Mouse (Mus musculus): ENCODE results near the gene Rnh1. TPM values are rescaled to one million over a fixed set of nuclear protein-coding genes. Genes with fewer than 3 reads are reported as not detected.

The Rnh1 gene
- polyA plus RNA-seq, 1 experiment from 2014 or later: 160 TPM

DNA sequence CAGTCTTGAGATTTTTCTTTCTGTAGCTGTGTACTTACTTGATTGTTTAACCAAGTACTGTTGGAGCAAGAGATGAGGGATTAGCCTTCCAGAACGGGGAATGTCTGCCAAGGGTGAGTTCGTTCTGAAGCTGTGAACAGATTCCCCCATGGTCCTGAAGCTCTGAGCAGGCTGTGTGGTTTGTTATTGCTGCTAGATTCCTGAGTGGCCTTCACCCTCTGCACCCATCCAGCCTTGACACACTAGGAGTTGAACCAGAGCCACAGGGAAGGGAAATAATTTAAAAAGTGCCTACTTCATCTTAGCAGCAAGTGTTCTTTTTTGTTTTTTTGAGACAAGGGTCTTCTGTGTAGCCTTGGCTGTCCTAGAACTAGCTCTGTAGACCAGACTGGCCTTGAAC, 28.8 kb downstream of the Rnh1 start:
- H3K4me1 ChIP-seq (ENCODE audit: control insufficient read depth, insufficient read depth, low read length): no peaks in the 10 kb centered on the region
- H3K9me3 ChIP-seq (ENCODE audit: control insufficient read depth, low read length): no peaks in the 10 kb centered on the region
- no peak overlapping the region for H3K9ac ChIP-seq (ENCODE audit: low read depth, low read length)
- DNase-seq (ENCODE audit: low spot score) (no peak), ATAC-seq (ENCODE audit: low read depth) (no peak)
- H3K27me3 ChIP-seq (replicated peaks; ENCODE audit: control insufficient read depth, insufficient read depth, low read length): no peaks in the 10 kb centered on the region
- H3K4me3 ChIP-seq (ENCODE audit: low read depth, low read length): no peak overlapping the region
- no peak overlapping the region for H3K27ac ChIP-seq (replicated peaks; ENCODE audit: low read depth, low read length)
- H3K4me2 ChIP-seq (ENCODE audit: low read depth, low read length): no peak overlapping the region
- H3K36me3 ChIP-seq (ENCODE audit: control insufficient read depth, insufficient read depth, low read length): peaks cover 62% of the 10 kb centered on the region
- whole genome bisulfite sequencing: 83% methylated on average over 2 of the region's 2 CpGs

DNA sequence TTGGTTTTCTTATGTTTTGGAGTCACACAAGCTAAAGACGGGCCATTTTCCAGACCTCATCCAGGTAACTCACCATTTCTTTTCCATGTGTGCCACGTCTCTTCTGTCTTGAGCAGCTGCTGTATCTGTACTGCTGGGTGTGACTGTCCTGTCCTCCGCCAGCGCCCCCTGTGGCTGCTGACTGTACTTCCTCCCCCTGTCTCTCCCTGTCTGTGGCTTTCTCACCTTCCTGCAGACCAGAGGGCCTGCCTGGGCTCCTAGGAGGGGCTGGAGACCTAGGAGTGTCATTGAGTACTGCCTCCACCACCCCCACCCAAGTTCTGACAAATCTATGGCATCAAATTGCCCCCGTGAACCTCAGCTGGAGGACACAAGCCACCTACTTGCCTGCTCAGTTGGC, 29.5 kb downstream of the Rnh1 start:
- no peak overlapping the region for H3K4me2 ChIP-seq (ENCODE audit: low read depth, low read length)
- no peak for ATAC-seq (ENCODE audit: low read depth)
- peaks cover 64% of the 10 kb centered on the region for H3K36me3 ChIP-seq (ENCODE audit: control insufficient read depth, insufficient read depth, low read length)
- H3K9me3 ChIP-seq (ENCODE audit: control insufficient read depth, low read length): no peaks in the 10 kb centered on the region
- no peak overlapping the region for H3K9ac ChIP-seq (ENCODE audit: low read depth, low read length)
- H3K27me3 ChIP-seq (replicated peaks; ENCODE audit: control insufficient read depth, insufficient read depth, low read length): no peaks in the 10 kb centered on the region
- H3K4me3 ChIP-seq (ENCODE audit: low read depth, low read length): no peak overlapping the region
- H3K27ac ChIP-seq (replicated peaks; ENCODE audit: low read depth, low read length): no peak overlapping the region
- DNase-seq (ENCODE audit: low spot score): no peak
- H3K4me1 ChIP-seq (ENCODE audit: control insufficient read depth, insufficient read depth, low read length): no peaks in the 10 kb centered on the region
- WGBS: 55% methylated on average over 5 of the region's 5 CpGs

DNA sequence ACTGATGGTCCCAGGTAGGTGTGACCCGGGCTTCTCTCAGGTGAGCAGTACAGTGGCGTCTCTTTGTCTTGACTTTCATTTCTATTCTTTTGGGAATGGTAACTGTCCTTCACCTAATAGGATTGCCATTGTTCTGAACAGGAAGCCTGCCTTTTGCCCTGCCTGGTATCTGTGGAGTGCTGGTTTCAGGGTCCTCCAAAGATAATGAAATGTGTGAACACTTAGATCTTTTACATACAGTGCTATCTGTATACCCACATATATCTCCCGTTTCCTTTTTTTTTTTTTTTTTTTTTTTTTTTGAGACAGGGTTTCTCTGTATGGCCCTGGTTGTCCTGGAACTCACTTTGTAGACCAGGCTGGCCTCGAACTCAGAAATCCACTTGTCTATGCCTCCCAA, 31.3 kb downstream of the Rnh1 start:
- no peak for ATAC-seq (ENCODE audit: low read depth)
- Histone ChIP-seq H3K4me3 (ENCODE audit: low read depth, low read length) (no peak overlapping the region), H3K27ac (replicated peaks; ENCODE audit: low read depth, low read length) (no peak overlapping the region), H3K9me3 (ENCODE audit: control insufficient read depth, low read length) (no peaks in the 10 kb centered on the region), H3K9ac (ENCODE audit: low read depth, low read length) (no peak overlapping the region), H3K27me3 (replicated peaks; ENCODE audit: control insufficient read depth, insufficient read depth, low read length) (no peaks in the 10 kb centered on the region), H3K36me3 (ENCODE audit: control insufficient read depth, insufficient read depth, low read length) (peaks cover 63% of the 10 kb centered on the region), H3K4me1 (ENCODE audit: control insufficient read depth, insufficient read depth, low read length) (no peaks in the 10 kb centered on the region), H3K4me2 (ENCODE audit: low read depth, low read length) (no peak overlapping the region)
- 92% methylated on average over 4 of the region's 4 CpGs for WGBS
- no peak for DNase-seq (ENCODE audit: low spot score)

DNA sequence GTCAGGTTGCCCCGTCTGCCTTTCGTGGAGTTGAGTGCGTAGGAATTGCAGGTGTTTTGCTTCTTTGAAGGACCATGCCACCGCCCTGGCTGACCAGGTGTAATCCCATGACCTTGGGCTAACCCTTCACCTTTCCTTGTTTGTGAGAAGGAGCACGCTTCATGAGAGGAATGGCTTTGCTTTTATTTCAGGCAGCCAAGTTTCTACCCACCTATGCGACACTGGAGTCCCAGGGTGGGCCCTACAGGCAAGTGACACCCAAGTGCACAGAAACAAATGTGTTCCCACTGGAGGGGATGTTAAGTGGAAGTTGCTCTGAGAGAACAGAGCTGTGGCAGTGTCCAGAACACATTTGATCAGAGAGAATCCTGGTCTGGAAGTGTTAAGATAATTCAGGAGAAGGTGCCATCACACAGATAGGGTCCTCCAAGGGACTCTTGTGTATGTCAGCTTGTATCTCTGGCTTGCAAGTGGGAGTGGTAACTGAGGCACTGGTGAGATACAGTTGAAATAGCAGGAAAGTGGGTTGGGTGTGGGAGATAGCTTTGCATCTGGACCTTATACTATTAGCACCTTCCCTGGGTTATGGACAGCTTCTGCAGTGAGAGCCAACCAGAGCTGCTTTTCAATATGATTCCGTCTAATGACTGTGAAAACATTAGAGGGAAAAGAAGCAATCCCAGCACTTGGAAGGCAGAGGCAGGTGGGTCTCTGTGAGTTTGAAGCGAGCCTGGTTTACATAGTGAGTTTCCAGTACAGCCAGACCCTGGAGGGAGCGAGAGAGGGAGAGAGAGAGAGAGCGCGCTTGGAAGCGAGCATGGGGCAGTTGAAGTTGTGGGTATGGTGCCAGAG, 40.5 kb downstream of the Rnh1 start:
- no peak for DNase-seq (ENCODE audit: low spot score)
- peaks cover 24% of the 10 kb centered on the region for H3K36me3 ChIP-seq (ENCODE audit: control insufficient read depth, insufficient read depth, low read length)
- H3K4me3 ChIP-seq (ENCODE audit: low read depth, low read length): peak overlapping the region; percentile 91
- no peak overlapping the region for H3K27ac ChIP-seq (replicated peaks; ENCODE audit: low read depth, low read length)
- peaks cover 9% of the 10 kb centered on the region for H3K4me1 ChIP-seq (ENCODE audit: control insufficient read depth, insufficient read depth, low read length)
- H3K9me3 ChIP-seq (ENCODE audit: control insufficient read depth, low read length): no peaks in the 10 kb centered on the region
- peak overlapping the region; percentile 95 for H3K9ac ChIP-seq (ENCODE audit: low read depth, low read length)
- no peaks in the 10 kb centered on the region for H3K27me3 ChIP-seq (replicated peaks; ENCODE audit: control insufficient read depth, insufficient read depth, low read length)
- H3K4me2 ChIP-seq (ENCODE audit: low read depth, low read length): peak overlapping the region; percentile 85
- WGBS: 59% methylated on average over 12 of the region's 12 CpGs
- ATAC-seq (ENCODE audit: low read depth): no peak

DNA sequence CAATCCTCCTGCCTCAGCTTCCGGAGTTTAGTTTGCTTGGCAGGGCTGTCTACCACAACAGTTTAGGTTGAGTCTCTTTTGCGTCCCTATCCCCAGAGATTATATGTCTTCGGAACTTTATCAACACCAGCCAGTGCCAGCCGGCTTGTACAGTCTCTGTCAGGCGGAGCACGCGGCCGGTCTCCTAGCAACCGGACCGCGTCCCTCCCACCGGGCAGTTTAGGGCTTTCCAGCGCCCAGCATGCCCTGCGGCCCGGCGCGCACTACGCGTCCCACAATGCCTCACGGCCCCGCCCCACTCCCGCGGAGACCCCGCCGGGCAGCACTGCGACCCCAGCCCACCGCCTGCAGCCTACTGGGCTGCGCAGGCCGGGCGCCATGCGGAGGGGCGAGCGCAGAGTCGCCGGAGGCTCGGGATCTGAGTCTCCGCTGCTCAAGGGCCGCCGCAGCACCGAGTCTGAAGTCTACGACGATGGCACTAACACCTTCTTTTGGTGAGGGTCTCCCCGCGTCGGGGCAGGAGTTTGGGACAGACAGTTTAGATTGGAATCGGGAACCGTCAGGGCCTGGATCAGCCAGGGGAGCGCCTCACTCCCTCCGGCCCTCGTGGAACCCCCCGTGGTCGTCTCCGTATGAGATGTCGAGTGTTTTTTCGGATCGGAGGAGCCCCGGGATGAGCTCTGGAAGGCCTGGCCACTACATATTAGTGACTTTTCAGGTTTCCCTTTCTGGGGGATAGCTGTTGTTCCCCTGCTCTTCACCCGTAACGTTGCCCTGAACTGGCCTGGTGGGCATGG, 41.4 kb downstream of the Rnh1 start:
- DNase-seq (ENCODE audit: low spot score) (peak; percentile 97), ATAC-seq (ENCODE audit: low read depth) (peak; percentile 99)
- peak overlapping the region; percentile 85 for H3K4me2 ChIP-seq (ENCODE audit: low read depth, low read length)
- under 1% methylated on average over 51 of the region's 59 CpGs for WGBS
- peaks cover 9% of the 10 kb centered on the region for H3K4me1 ChIP-seq (ENCODE audit: control insufficient read depth, insufficient read depth, low read length)
- H3K27me3 ChIP-seq (replicated peaks; ENCODE audit: control insufficient read depth, insufficient read depth, low read length): no peaks in the 10 kb centered on the region
- H3K9ac ChIP-seq (ENCODE audit: low read depth, low read length): peak overlapping the region; percentile 95
- H3K9me3 ChIP-seq (ENCODE audit: control insufficient read depth, low read length): no peaks in the 10 kb centered on the region
- peak overlapping the region; percentile 15 for H3K27ac ChIP-seq (replicated peaks; ENCODE audit: low read depth, low read length)
- peak overlapping the region; percentile 91 for H3K4me3 ChIP-seq (ENCODE audit: low read depth, low read length)
- peaks cover 14% of the 10 kb centered on the region for H3K36me3 ChIP-seq (ENCODE audit: control insufficient read depth, insufficient read depth, low read length)

DNA sequence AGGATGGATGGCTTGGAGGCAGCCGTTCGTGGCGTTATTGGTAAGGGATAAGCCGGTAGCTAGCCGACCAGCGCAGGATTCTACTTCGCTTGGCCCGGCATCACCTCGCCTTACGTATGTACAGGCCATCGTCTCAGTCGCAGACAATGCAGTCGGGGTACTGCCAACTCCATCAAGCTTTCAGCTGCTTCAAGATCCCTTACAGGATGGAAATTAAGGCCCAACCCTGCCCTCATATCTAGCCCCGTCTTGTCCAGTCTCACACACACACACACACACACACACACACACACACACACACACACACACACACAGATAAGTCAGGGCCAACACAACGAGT, 49.2 kb downstream of the Rnh1 start:
- ATAC-seq (ENCODE audit: low read depth) (no peak), DNase-seq (ENCODE audit: low spot score) (no peak)
- peak overlapping the region; percentile 84 for H3K27ac ChIP-seq (replicated peaks; ENCODE audit: low read depth, low read length)
- peak overlapping the region; percentile 57 for H3K4me2 ChIP-seq (ENCODE audit: low read depth, low read length)
- H3K9ac ChIP-seq (ENCODE audit: low read depth, low read length): peak overlapping the region; percentile 73
- H3K9me3 ChIP-seq (ENCODE audit: control insufficient read depth, low read length): no peaks in the 10 kb centered on the region
- no peaks in the 10 kb centered on the region for H3K27me3 ChIP-seq (replicated peaks; ENCODE audit: control insufficient read depth, insufficient read depth, low read length)
- H3K36me3 ChIP-seq (ENCODE audit: control insufficient read depth, insufficient read depth, low read length): no peaks in the 10 kb centered on the region
- no peaks in the 10 kb centered on the region for H3K4me1 ChIP-seq (ENCODE audit: control insufficient read depth, insufficient read depth, low read length)
- 3% methylated on average over 11 of the region's 15 CpGs for WGBS
- H3K4me3 ChIP-seq (ENCODE audit: low read depth, low read length): peak overlapping the region; percentile 63

DNA sequence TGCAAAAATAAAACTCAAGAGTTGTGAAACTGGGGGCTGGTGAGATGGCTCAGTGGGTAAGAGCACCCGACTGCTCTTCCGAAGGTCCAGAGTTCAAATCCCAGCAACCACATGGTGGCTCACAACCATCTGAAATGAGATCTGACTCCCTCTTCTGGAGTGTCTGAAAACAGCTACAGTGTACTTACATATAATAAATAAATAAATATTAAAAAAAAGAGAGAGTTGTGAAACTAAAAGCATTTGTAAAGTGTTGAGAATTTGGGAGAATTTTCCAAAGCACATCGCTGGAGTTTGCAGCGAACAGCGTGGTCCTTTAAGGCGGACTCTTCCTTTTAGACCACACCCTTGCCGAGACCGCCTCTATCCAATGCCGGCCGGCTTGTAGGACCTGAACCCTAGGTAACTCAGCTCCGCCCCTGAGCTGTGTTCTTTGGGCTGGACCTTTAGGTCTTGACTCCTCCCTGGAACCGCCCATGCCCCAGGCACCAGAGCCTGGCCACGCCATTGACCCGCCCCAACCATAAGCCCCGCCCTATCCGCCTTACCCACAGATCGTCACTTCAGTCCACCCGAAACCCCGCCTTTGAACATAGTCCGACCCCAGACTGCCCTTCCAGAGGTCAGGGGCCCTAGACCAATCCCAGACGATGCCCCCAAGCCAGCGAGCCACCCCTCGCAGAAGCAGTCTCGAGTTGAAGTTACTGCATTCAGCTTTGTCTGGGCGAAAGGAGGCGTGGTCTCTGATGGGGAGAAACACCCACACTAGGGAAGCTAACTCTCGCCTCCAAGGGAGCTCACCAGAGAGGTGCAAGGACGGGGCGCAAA, 49.8 kb downstream of the Rnh1 start:
- H3K4me1 ChIP-seq (ENCODE audit: control insufficient read depth, insufficient read depth, low read length): no peaks in the 10 kb centered on the region
- peak overlapping the region; percentile 63 for H3K4me3 ChIP-seq (ENCODE audit: low read depth, low read length)
- ATAC-seq (ENCODE audit: low read depth): peak; percentile 99
- DNase-seq (ENCODE audit: low spot score): peak; percentile 99
- H3K9me3 ChIP-seq (ENCODE audit: control insufficient read depth, low read length): no peaks in the 10 kb centered on the region
- H3K9ac ChIP-seq (ENCODE audit: low read depth, low read length): peak overlapping the region; percentile 73
- peak overlapping the region; percentile 84 for H3K27ac ChIP-seq (replicated peaks; ENCODE audit: low read depth, low read length)
- H3K27me3 ChIP-seq (replicated peaks; ENCODE audit: control insufficient read depth, insufficient read depth, low read length): no peaks in the 10 kb centered on the region
- H3K36me3 ChIP-seq (ENCODE audit: control insufficient read depth, insufficient read depth, low read length): no peaks in the 10 kb centered on the region
- peak overlapping the region; percentile 57 for H3K4me2 ChIP-seq (ENCODE audit: low read depth, low read length)
- 2% methylated on average over 29 of the region's 29 CpGs for WGBS

DNA sequence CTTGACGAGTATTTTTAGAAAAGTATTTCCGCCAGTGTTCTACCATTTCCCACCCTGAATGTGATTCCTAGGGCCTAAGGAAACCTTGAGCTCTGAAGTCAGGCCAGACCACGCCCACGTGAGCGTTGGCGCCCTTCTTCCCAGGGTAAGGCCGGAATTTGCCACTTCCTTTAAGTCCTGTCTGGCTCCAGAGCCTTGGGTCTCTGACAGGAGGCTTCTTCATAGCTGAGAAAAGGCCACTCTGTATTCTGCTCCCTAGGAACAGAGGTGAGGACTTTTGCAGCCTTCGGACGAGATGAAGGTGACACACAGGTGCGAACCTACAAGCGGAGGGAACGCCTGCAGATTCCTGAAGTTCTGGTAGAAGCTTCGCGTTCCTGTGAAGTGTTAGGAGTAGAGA, 50.4 kb downstream of the Rnh1 start, which contains the start of gene Ptdss2:
Ptdss2 (plus strand) TSS at position 138 of the 400 bp plus-strand sequence.
- Histone ChIP-seq H3K27ac (replicated peaks; ENCODE audit: low read depth, low read length) (peak within 1 kb of the TSS; percentile 84), H3K4me2 (ENCODE audit: low read depth, low read length) (peak within 1 kb of the TSS; percentile 57), H3K27me3 (replicated peaks; ENCODE audit: control insufficient read depth, insufficient read depth, low read length) (0 out of 2 replicates have a peak, but pooled peaks cover 3% of the 10 kb centered on the region), H3K36me3 (ENCODE audit: control insufficient read depth, insufficient read depth, low read length) (no peaks in the 10 kb centered on the region), H3K4me1 (ENCODE audit: control insufficient read depth, insufficient read depth, low read length) (no peaks in the 10 kb centered on the region), H3K9me3 (ENCODE audit: control insufficient read depth, low read length) (no peaks in the 10 kb centered on the region), H3K9ac (ENCODE audit: low read depth, low read length) (peak within 1 kb of the TSS; percentile 73), H3K4me3 (ENCODE audit: low read depth, low read length) (peak within 1 kb of the TSS; percentile 63)
- whole genome bisulfite sequencing: 44% methylated on average over 14 of the region's 14 CpGs
- DNase-seq (ENCODE audit: low spot score) (peak; percentile 38), ATAC-seq (ENCODE audit: low read depth) (no peak)
